Mouse (Mus musculus) lung, adult 2 months (tissue): ENCODE measurements around the gene Hsf4.
A peak's percentile ranks its signal among the peaks of the same experiment; 100 is the strongest.

Source experiments
- CTCF ChIP-seq: fragments of 200-500 bp; IDR thresholded peaks from 2 replicates; pipeline ENCODE4 v1.5.1; 2011; ENCODE audit warnings: mild to moderate bottlenecking, low read length, control low read depth; ENCODE audit not compliant: insufficient read depth
- POLR2A ChIP-seq: fragments of 200-500 bp; IDR thresholded peaks from 2 replicates; pipeline ENCODE4 v1.6.1; 2011; ENCODE audit warnings: low read depth, mild to moderate bottlenecking, control low read depth, low read length, borderline replicate concordance; ENCODE audit errors: extremely low read depth

- TF ChIP-seq CTCF (no peak), POLR2A (peak; percentile 44; the same call in 1 of the 2 replicates)
Measured at GRCm38 (mm10) chr8:105295895-105296573, 26.4 kb downstream of the Hsf4 start, which contains the start of gene Exoc3l.
